Mouse (Mus musculus): ENCODE measurements around the gene Col8a2. TPM values are rescaled to one million over a fixed set of nuclear protein-coding genes. Genes with fewer than 3 reads are reported as not detected.

Gene Col8a2
- polyA plus RNA-seq, 1 experiment from 2014 or later: 5.3 TPM

DNA sequence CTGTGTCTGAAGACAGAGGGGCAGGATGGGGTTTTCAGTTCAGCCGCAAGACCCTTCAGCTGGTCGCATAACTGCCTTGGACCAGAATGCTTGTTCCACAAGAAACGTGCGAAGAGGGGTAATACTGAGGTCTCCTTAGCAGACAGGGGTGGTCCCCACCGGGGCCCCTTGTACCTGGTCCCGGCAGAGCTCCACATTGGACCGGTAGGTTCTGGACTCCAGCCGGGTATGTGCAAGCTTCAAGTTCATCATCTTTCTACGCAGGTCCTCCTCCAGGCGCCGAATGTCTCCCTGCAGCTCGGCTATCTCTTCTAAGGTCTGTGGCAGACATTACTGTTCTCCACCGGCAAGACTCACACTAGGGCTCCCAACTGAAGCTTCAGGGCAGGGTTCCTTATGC is 36.1 kb downstream of the Col8a2 start:
- Histone ChIP-seq H3K4me3 (ENCODE audit: low read depth, low read length) (no peak overlapping the region), H3K36me3 (ENCODE audit: control insufficient read depth, insufficient read depth, low read length) (peaks cover 10% of the 10 kb centered on the region), H3K27me3 (replicated peaks; ENCODE audit: control insufficient read depth, insufficient read depth, low read length) (no peaks in the 10 kb centered on the region; the same call in 1 of the 2 replicates), H3K4me2 (ENCODE audit: low read length) (no peak overlapping the region), H3K4me1 (replicated peaks; ENCODE audit: control insufficient read depth, insufficient read depth, low read length) (peaks cover 11% of the 10 kb centered on the region; the same call in 1 of the 2 replicates), H3K27ac (ENCODE audit: low read depth) (no peak overlapping the region), H3K9ac (ENCODE audit: low read length) (no peak overlapping the region), H3K9me3 (ENCODE audit: control insufficient read depth, low read length) (no peaks in the 10 kb centered on the region)
- WGBS: 97% methylated on average over 13 of the region's 13 CpGs
- DNase-seq (ENCODE audit: low spot score) (peak; percentile 43), ATAC-seq (replicated peaks; ENCODE audit: low FRiP score, low TSS enrichment, low read depth) (no peak)

DNA sequence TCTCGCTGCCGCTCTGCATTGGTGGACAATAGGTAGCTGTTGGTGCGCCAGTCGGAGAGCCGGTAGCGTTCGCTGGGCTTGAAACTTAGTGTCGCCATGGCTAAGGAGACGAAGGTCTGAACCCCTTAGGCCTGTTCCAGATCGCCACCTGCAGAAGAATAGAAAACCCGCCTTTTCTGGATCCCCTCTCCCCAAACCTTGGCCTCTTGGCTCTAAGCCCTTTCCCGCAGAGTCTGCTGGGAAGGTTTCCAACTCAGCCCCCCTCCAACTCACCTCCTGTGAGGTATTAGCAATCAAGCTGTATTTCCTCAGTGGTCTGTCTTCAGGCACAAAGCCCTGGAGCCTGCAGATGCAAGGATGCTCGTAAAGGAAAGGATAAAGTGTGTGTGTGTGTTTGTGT is 38.3 kb downstream of the Col8a2 start:
- ATAC-seq (replicated peaks; ENCODE audit: low FRiP score, low TSS enrichment, low read depth): no peak
- Histone ChIP-seq H3K36me3 (ENCODE audit: control insufficient read depth, insufficient read depth, low read length) (no peaks in the 10 kb centered on the region), H3K4me2 (ENCODE audit: low read length) (peak overlapping the region; percentile 45), H3K4me1 (replicated peaks; ENCODE audit: control insufficient read depth, insufficient read depth, low read length) (peaks cover 11% of the 10 kb centered on the region; the same call in 1 of the 2 replicates), H3K9ac (ENCODE audit: low read length) (0 out of 2 replicates have a peak overlapping the region, but pooled peaks have one; percentile 14), H3K9me3 (ENCODE audit: control insufficient read depth, low read length) (no peaks in the 10 kb centered on the region), H3K27ac (ENCODE audit: low read depth) (no peak overlapping the region), H3K27me3 (replicated peaks; ENCODE audit: control insufficient read depth, insufficient read depth, low read length) (no peaks in the 10 kb centered on the region; the same call in 1 of the 2 replicates), H3K4me3 (ENCODE audit: low read depth, low read length) (no peak overlapping the region)
- peak; percentile 65 for DNase-seq (ENCODE audit: low spot score)
- WGBS: 36% methylated on average over 13 of the region's 13 CpGs

DNA sequence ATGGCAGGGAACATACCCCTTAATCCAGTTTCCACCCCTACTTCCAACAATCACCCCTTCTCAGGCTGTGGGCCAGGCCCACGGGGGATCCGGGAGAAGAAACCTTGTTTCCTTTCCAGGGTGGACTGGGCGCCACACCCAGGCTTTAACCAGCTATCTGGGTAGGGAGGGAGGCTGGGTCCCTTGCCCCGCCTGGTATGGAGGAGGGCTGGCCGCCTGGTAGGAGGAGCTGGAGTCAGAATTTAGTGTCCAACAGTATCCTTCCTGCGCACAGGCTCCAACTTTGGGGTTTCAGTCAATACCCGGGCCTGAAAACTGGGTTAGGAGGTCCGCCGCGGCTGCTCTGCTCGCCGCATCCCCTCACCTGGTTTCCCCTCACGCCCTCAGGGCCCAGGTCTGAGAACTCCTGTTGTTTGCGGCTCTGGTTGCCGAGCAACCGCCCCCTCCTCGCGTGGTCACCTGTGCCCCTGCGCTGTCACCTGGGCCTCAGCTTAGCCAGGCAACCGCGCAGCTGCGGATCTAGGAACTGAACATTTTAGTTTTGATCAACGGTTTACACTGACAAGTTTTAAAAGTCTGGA is 38.8 kb downstream of the Col8a2 start, which contains the start of gene Tekt2:
Gene Tekt2, minus strand, starts transcription at position 408 of the 581 bp plus-strand sequence.
- ATAC-seq (replicated peaks; ENCODE audit: low FRiP score, low TSS enrichment, low read depth): no peak
- WGBS: 7% methylated on average over 23 of the region's 23 CpGs
- H3K9ac ChIP-seq (ENCODE audit: low read length): peak within 1 kb of the TSS; percentile 14; the same call in 1 of the 2 replicates

DNA sequence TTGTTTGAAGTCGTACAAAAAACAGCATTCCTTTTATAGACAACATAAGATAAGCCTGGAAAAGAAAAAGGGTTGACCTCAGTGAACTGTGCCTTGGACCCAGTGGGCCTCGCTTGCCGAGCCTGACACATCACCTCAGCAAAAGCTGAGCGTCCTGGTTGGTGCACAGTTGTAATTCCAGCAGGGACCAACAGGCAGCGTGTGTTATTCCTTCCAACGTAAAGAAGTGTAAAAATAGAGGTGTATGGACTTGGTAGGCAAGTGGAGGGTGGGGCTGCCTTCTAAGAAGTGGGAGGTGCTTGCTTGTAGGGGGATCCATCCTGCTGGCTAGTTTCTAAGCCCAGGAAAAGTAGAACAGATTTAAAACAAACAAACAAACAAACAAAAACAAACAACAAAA is 39.4 kb downstream of the Col8a2 start:
- Histone ChIP-seq H3K9ac (ENCODE audit: low read length) (no peak overlapping the region), H3K9me3 (ENCODE audit: control insufficient read depth, low read length) (no peaks in the 10 kb centered on the region), H3K36me3 (ENCODE audit: control insufficient read depth, insufficient read depth, low read length) (no peaks in the 10 kb centered on the region), H3K4me2 (ENCODE audit: low read length) (no peak overlapping the region), H3K4me3 (ENCODE audit: low read depth, low read length) (no peak overlapping the region), H3K27me3 (replicated peaks; ENCODE audit: control insufficient read depth, insufficient read depth, low read length) (no peaks in the 10 kb centered on the region; the same call in 1 of the 2 replicates), H3K27ac (ENCODE audit: low read depth) (no peak overlapping the region), H3K4me1 (replicated peaks; ENCODE audit: control insufficient read depth, insufficient read depth, low read length) (peaks cover 7% of the 10 kb centered on the region; the same call in 1 of the 2 replicates)
- DNase-seq (ENCODE audit: low spot score): no peak
- no peak for ATAC-seq (replicated peaks; ENCODE audit: low FRiP score, low TSS enrichment, low read depth)
- 27% methylated on average over 6 of the region's 6 CpGs for WGBS

More for the DNA sequence above, 38.8 kb downstream of the Col8a2 start, which contains the start of gene Tekt2:
- Histone ChIP-seq H3K27me3 (replicated peaks; ENCODE audit: control insufficient read depth, insufficient read depth, low read length) (no peaks in the 10 kb centered on the region; the same call in 1 of the 2 replicates), H3K36me3 (ENCODE audit: control insufficient read depth, insufficient read depth, low read length) (no peaks in the 10 kb centered on the region), H3K4me3 (ENCODE audit: low read depth, low read length) (peak within 1 kb of the TSS; percentile 13; the same call in 1 of the 2 replicates), H3K9me3 (ENCODE audit: control insufficient read depth, low read length) (no peaks in the 10 kb centered on the region), H3K27ac (ENCODE audit: low read depth) (no peak within 1 kb of the TSS), H3K4me2 (ENCODE audit: low read length) (peak within 1 kb of the TSS; percentile 45), H3K4me1 (replicated peaks; ENCODE audit: control insufficient read depth, insufficient read depth, low read length) (peaks cover 10% of the 10 kb centered on the region; the same call in 1 of the 2 replicates)
- peak; percentile 72 for DNase-seq (ENCODE audit: low spot score)

DNA sequence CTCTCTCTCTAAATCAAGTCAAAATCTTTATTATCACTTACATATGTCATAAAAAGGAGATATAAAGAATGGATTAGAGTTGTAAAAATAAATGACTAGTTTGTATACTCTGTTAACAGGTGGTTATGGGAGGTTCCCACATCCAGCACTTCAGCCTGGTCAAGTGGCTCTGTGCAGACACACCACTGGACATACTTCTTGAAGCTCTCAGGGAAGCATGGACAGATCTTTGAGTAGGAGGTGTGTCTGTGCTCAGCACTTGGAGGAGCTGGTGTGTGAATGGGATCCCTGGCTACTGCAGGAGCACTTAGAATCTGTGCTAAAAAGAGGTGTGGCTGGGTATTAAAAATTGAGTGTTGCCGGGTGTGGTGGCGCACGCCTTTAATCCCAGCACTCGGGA is 43.7 kb downstream of the Col8a2 start:
- no peaks in the 10 kb centered on the region for H3K36me3 ChIP-seq (ENCODE audit: control insufficient read depth, insufficient read depth, low read length)
- ATAC-seq (replicated peaks; ENCODE audit: low FRiP score, low TSS enrichment, low read depth) (no peak), DNase-seq (ENCODE audit: low spot score) (no peak)
- H3K4me2 ChIP-seq (ENCODE audit: low read length): no peak overlapping the region
- no peak overlapping the region for H3K4me3 ChIP-seq (ENCODE audit: low read depth, low read length)
- 92% methylated on average over 4 of the region's 4 CpGs for WGBS
- H3K27me3 ChIP-seq (replicated peaks; ENCODE audit: control insufficient read depth, insufficient read depth, low read length): no peaks in the 10 kb centered on the region
- no peaks in the 10 kb centered on the region for H3K9me3 ChIP-seq (ENCODE audit: control insufficient read depth, low read length)
- H3K9ac ChIP-seq (ENCODE audit: low read length): no peak overlapping the region
- no peaks in the 10 kb centered on the region for H3K4me1 ChIP-seq (replicated peaks; ENCODE audit: control insufficient read depth, insufficient read depth, low read length)
- no peak overlapping the region for H3K27ac ChIP-seq (ENCODE audit: low read depth)

DNA sequence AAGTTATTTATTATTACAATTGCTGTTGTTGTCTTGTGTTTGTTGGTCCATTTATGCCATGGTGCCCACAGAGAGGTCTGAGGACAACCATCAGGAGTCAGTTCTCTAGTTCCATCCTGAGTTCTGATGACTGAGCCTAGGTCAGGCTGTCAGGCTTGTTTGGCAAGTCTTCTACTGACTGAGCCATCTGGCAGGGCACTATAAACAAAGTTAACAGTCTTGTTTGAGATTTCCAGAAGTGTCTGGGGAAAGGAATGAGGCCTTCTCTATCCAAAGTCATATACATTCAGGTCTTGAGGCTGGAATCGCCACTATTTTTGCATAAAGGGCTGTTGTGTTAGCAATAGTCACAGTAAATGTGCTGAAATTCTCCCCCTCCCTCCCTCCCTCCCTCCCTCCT is 45.2 kb downstream of the Col8a2 start:
- no peaks in the 10 kb centered on the region for H3K27me3 ChIP-seq (replicated peaks; ENCODE audit: control insufficient read depth, insufficient read depth, low read length)
- H3K27ac ChIP-seq (ENCODE audit: low read depth): no peak overlapping the region
- no peaks in the 10 kb centered on the region for H3K36me3 ChIP-seq (ENCODE audit: control insufficient read depth, insufficient read depth, low read length)
- no peak overlapping the region for H3K4me2 ChIP-seq (ENCODE audit: low read length)
- DNase-seq (ENCODE audit: low spot score) (no peak), ATAC-seq (replicated peaks; ENCODE audit: low FRiP score, low TSS enrichment, low read depth) (no peak)
- no peaks in the 10 kb centered on the region for H3K9me3 ChIP-seq (ENCODE audit: control insufficient read depth, low read length)
- no peak overlapping the region for H3K9ac ChIP-seq (ENCODE audit: low read length)
- H3K4me1 ChIP-seq (replicated peaks; ENCODE audit: control insufficient read depth, insufficient read depth, low read length): no peaks in the 10 kb centered on the region
- 55% methylated on average over 1 of the region's 1 CpGs for WGBS
- no peak overlapping the region for H3K4me3 ChIP-seq (ENCODE audit: low read depth, low read length)

DNA sequence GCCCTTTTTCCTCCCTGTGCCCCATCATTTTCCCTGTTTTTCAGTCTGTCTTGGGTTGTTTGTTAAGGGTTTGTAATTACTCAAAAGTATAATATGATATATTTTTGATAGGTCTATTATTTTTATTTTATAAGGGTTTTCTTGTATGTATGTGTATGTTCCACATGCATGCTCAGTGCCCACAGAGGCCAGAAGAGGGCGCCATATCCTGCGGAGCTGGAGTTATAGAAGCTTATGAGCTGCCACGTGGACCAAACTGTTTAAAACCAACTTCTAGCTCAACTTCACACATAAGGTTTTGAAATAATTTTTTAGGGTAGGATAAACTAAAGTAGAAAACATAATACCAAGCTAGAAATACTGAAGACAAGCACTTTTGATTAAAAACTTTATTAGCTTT is 45.8 kb downstream of the Col8a2 start:
- 48% methylated on average over 3 of the region's 3 CpGs for WGBS
- Histone ChIP-seq H3K27me3 (replicated peaks; ENCODE audit: control insufficient read depth, insufficient read depth, low read length) (no peaks in the 10 kb centered on the region), H3K4me3 (ENCODE audit: low read depth, low read length) (no peak overlapping the region), H3K36me3 (ENCODE audit: control insufficient read depth, insufficient read depth, low read length) (no peaks in the 10 kb centered on the region), H3K9ac (ENCODE audit: low read length) (no peak overlapping the region), H3K4me1 (replicated peaks; ENCODE audit: control insufficient read depth, insufficient read depth, low read length) (no peaks in the 10 kb centered on the region), H3K27ac (ENCODE audit: low read depth) (no peak overlapping the region), H3K9me3 (ENCODE audit: control insufficient read depth, low read length) (no peaks in the 10 kb centered on the region), H3K4me2 (ENCODE audit: low read length) (no peak overlapping the region)
- ATAC-seq (replicated peaks; ENCODE audit: low FRiP score, low TSS enrichment, low read depth) (no peak), DNase-seq (ENCODE audit: low spot score) (no peak)

DNA sequence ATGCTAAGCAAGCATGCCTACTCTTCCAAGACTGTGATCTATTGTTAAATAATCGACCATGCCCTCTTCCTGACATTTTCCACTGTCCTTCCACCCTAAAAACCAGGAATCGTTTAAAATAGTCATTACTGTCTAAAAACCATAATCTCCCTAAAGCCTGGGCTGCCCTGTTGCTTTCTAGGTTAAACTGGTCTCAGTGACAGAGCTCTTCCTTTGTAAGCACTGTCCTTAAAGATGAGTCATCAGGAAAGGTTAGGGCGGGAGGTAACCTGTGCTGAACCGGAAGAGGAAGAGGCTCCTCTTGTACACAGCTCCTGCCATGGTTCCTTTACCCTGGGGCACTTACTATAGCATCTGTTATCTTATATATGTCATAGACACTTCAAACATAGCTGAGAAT is 52.9 kb downstream of the Col8a2 start:
- no peaks in the 10 kb centered on the region for H3K9me3 ChIP-seq (ENCODE audit: control insufficient read depth, low read length)
- H3K27ac ChIP-seq (ENCODE audit: low read depth): no peak overlapping the region
- WGBS: 55% methylated on average over 4 of the region's 4 CpGs
- H3K27me3 ChIP-seq (replicated peaks; ENCODE audit: control insufficient read depth, insufficient read depth, low read length): no peaks in the 10 kb centered on the region
- DNase-seq (ENCODE audit: low spot score): no peak
- H3K4me3 ChIP-seq (ENCODE audit: low read depth, low read length): no peak overlapping the region
- no peak for ATAC-seq (replicated peaks; ENCODE audit: low FRiP score, low TSS enrichment, low read depth)
- H3K4me1 ChIP-seq (replicated peaks; ENCODE audit: control insufficient read depth, insufficient read depth, low read length): no peaks in the 10 kb centered on the region
- peaks cover 12% of the 10 kb centered on the region; the same call in 1 of the 2 replicates for H3K36me3 ChIP-seq (ENCODE audit: control insufficient read depth, insufficient read depth, low read length)
- no peak overlapping the region for H3K9ac ChIP-seq (ENCODE audit: low read length)
- H3K4me2 ChIP-seq (ENCODE audit: low read length): no peak overlapping the region

DNA sequence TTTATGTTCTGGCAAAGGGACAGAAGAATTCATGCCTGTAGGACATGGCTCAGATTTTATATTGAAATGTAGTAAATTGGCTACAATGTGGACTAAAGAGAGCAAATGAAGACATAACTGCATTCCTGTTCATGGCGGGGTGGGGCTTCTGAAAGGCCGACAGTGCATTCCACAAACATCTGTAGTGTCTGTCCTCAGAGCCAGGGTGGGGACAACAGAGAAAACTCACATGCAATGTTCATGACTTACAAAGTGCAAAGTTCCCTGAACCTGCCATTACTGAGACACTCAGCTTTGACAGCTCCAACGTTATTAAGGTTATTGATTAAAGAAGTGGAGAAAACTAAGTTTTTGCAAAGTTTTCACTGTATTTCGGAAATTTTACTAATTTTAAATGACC is 56.9 kb downstream of the Col8a2 start:
- H3K4me2 ChIP-seq (ENCODE audit: low read length): no peak overlapping the region
- H3K27me3 ChIP-seq (replicated peaks; ENCODE audit: control insufficient read depth, insufficient read depth, low read length): no peaks in the 10 kb centered on the region
- H3K4me3 ChIP-seq (ENCODE audit: low read depth, low read length): no peak overlapping the region
- peaks cover 39% of the 10 kb centered on the region for H3K36me3 ChIP-seq (ENCODE audit: control insufficient read depth, insufficient read depth, low read length)
- no peaks in the 10 kb centered on the region for H3K9me3 ChIP-seq (ENCODE audit: control insufficient read depth, low read length)
- no peak for DNase-seq (ENCODE audit: low spot score)
- no peak overlapping the region for H3K27ac ChIP-seq (ENCODE audit: low read depth)
- WGBS: 70% methylated on average over 4 of the region's 4 CpGs
- ATAC-seq (replicated peaks; ENCODE audit: low FRiP score, low TSS enrichment, low read depth): no peak
- H3K9ac ChIP-seq (ENCODE audit: low read length): no peak overlapping the region
- H3K4me1 ChIP-seq (replicated peaks; ENCODE audit: control insufficient read depth, insufficient read depth, low read length): no peaks in the 10 kb centered on the region

Measured in intestine, embryonic 14.5 days (tissue).